Mouse (Mus musculus) ES-Bruce4 (cell line): ENCODE measurements at regions not wholly inside any gene's neighbourhood (a gene's known extent, or its start where the extent isn't known, plus 50 kb on each side); places are given as distances from the start of the nearest gene placed in this dataset.

Source experiments
- H3K27ac ChIP-seq: 2 replicates; pipeline ENCODE4 v1.5.1; 2012; ENCODE audit warnings: low read length, inconsistent platforms; ENCODE audit not compliant: insufficient read depth
- H3K27me3 ChIP-seq: 2 replicates; pipeline ENCODE4 v1.6.1; 2012; ENCODE audit warnings: mild to moderate bottlenecking, low read length, inconsistent platforms; ENCODE audit not compliant: control insufficient read depth, poor library complexity, insufficient read depth, severe bottlenecking
- H3K36me3 ChIP-seq: 2 replicates; pipeline ENCODE4 v1.6.1; 2012; ENCODE audit warnings: inconsistent platforms, mild to moderate bottlenecking, low read length, moderate library complexity; ENCODE audit not compliant: control insufficient read depth, poor library complexity, insufficient read depth, severe bottlenecking
- H3K4me1 ChIP-seq: one replicate; pipeline ENCODE4 v1.8.1; 2011; ENCODE audit warnings: low read length; ENCODE audit not compliant: control insufficient read depth, insufficient read depth
- H3K4me3 ChIP-seq: 2 replicates; pipeline ENCODE4 v1.5.1; 2011; ENCODE audit warnings: low read depth, mild to moderate bottlenecking, low read length
- H3K9ac ChIP-seq: 2 replicates; pipeline ENCODE4 v1.6.1; 2012; ENCODE audit warnings: low read depth, mild to moderate bottlenecking, inconsistent platforms; ENCODE audit not compliant: poor library complexity, severe bottlenecking
- H3K9me3 ChIP-seq: replicated peaks from 2 replicates; pipeline ENCODE4 v1.6.1; 2012; ENCODE audit warnings: mild to moderate bottlenecking, low read length, inconsistent platforms; ENCODE audit not compliant: control insufficient read depth, poor library complexity, insufficient read depth, severe bottlenecking
- CTCF ChIP-seq: IDR thresholded peaks from one replicate; pipeline ENCODE4 v1.8.1; 2011; ENCODE audit warnings: low read depth, low read length
- EP300 ChIP-seq: IDR thresholded peaks from 2 replicates; pipeline ENCODE4 v1.6.1; 2011; ENCODE audit warnings: low read depth, low read length; ENCODE audit not compliant: insufficient read depth
- POLR2A ChIP-seq: IDR thresholded peaks from one replicate; pipeline ENCODE4 v1.8.1; 2011; ENCODE audit warnings: low read length; ENCODE audit not compliant: insufficient read depth

DNA sequence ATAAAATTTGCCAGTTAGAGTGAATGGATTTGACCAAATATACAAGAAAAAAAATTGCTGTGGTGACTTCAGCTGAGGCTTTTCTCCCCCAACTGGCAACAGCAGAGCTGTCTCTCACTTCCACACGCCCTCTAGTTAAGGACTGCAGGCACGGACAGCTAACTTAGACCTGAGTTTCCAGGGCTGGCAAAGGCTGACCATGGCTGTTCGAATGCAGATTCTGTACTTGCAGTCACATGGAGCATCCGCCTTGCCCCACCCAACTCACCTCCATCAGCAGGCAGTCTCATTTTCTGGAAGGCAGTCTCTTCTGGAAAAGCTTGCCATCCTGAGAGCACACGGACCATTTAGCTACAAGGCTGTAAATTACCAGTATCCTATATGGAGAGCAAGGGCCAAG, 325.7 kb downstream of the Lpin1 start:
- TF ChIP-seq POLR2A (no peak), CTCF (no peak), EP300 (no peak)
- Histone ChIP-seq H3K4me3 (no peak overlapping the region), H3K4me1 (no peaks in the 10 kb centered on the region)

GRCm38 (mm10) chr12:16279146-16279545, 331.6 kb downstream of the Lpin1 start:
- Histone ChIP-seq H3K4me3 (no peak overlapping the region), H3K4me1 (no peaks in the 10 kb centered on the region), H3K27ac (no peak overlapping the region), H3K27me3 (no peaks in the 10 kb centered on the region), H3K36me3 (no peaks in the 10 kb centered on the region), H3K9me3 (no peaks in the 10 kb centered on the region), H3K9ac (no peak overlapping the region)
- TF ChIP-seq POLR2A (no peak), EP300 (no peak), CTCF (no peak)

More for the DNA sequence above, 325.7 kb downstream of the Lpin1 start:
- H3K36me3 ChIP-seq = no peaks in the 10 kb centered on the region
- no peak overlapping the region for H3K9ac ChIP-seq
- H3K27me3 ChIP-seq = no peaks in the 10 kb centered on the region
- no peak overlapping the region for H3K27ac ChIP-seq
- H3K9me3 ChIP-seq = no peaks in the 10 kb centered on the region

- H3K9me3 ChIP-seq = no peaks in the 10 kb centered on the region
- H3K27ac ChIP-seq = no peak overlapping the region
- no peaks in the 10 kb centered on the region for H3K4me1 ChIP-seq
- H3K27me3 ChIP-seq = no peaks in the 10 kb centered on the region
- H3K36me3 ChIP-seq = no peaks in the 10 kb centered on the region
- H3K4me3 ChIP-seq = no peak overlapping the region
- no peak overlapping the region for H3K9ac ChIP-seq
- TF ChIP-seq CTCF = no peak
- 0 out of 2 replicates have a peak, but pooled peaks have one; percentile 51 for TF ChIP-seq EP300
Measured at GRCm38 (mm10) chr12:16277567-16278332, 333.0 kb downstream of the Lpin1 start.

DNA sequence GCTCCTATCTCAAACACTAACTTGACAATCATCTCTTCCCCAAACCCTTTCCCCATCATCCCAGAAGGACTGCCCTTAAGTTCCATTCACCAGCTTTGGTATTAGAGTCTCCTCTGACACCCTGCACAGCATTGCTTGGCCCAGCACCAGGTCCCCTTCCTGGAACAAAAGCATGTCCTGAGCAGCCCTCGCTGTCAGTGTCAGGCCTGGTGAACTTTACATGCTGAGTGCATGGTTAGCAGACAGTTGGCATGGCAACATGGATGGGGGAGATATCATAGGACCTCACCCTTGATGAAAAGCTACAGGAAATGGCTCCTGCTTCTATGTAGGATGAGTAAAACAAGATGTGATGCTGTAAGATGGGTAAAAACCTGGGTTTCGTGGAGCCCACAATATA, 333.6 kb downstream of the Lpin1 start:
- H3K9ac ChIP-seq = no peak overlapping the region
- no peaks in the 10 kb centered on the region for H3K9me3 ChIP-seq
- H3K27me3 ChIP-seq = no peaks in the 10 kb centered on the region
- H3K4me1 ChIP-seq = no peaks in the 10 kb centered on the region
- no peaks in the 10 kb centered on the region for H3K36me3 ChIP-seq
- no peak overlapping the region for H3K4me3 ChIP-seq
- TF ChIP-seq CTCF (no peak), POLR2A (no peak), EP300 (no peak)
- H3K27ac ChIP-seq = no peak overlapping the region

- no peak overlapping the region for H3K27ac ChIP-seq
Measured at GRCm38 (mm10) chr12:16276301-16276700, 334.5 kb downstream of the Lpin1 start.

GRCm38 (mm10) chr12:16272441-16272840, 338.3 kb downstream of the Lpin1 start:
- TF ChIP-seq EP300 (no peak), POLR2A (no peak), CTCF (no peak)
- no peaks in the 10 kb centered on the region for H3K27me3 ChIP-seq
- H3K9me3 ChIP-seq = no peaks in the 10 kb centered on the region
- no peak overlapping the region for H3K4me3 ChIP-seq
- no peak overlapping the region for H3K27ac ChIP-seq
- no peak overlapping the region for H3K9ac ChIP-seq
- no peaks in the 10 kb centered on the region for H3K36me3 ChIP-seq
- no peaks in the 10 kb centered on the region for H3K4me1 ChIP-seq

More at GRCm38 (mm10) chr12:16276301-16276700, 334.5 kb downstream of the Lpin1 start:
- Histone ChIP-seq H3K36me3 (no peaks in the 10 kb centered on the region), H3K9me3 (no peaks in the 10 kb centered on the region), H3K9ac (no peak overlapping the region), H3K27me3 (no peaks in the 10 kb centered on the region), H3K4me1 (no peaks in the 10 kb centered on the region), H3K4me3 (no peak overlapping the region)
- TF ChIP-seq CTCF (no peak), POLR2A (no peak), EP300 (no peak)
